Mouse (Mus musculus) neural tube, embryonic 12.5 days (tissue): ENCODE measurements around the gene Nudt13. TPM values are rescaled to one million over a fixed set of nuclear protein-coding genes. Genes with fewer than 3 reads are reported as not detected.

Experiments used
- ATAC-seq: fragments of 200-750 bp; cut with Nextera tagmentation; 2 replicates; pipeline ENCODE4 v1.8.0; 2017; ENCODE audit warnings: low read depth, mild to moderate bottlenecking, moderate TSS enrichment, moderate library complexity; ENCODE audit not compliant: low FRiP score
- H3K27ac ChIP-seq: fragments of 300-500 bp; sonication (generic); 2 replicates; pipeline ENCODE4 v1.5.1; 2016
- H3K27me3 ChIP-seq: fragments of 300-500 bp; sonication (generic); replicated peaks from 2 replicates; pipeline ENCODE4 v1.6.1; 2016; ENCODE audit warnings: mild to moderate bottlenecking
- H3K36me3 ChIP-seq: fragments of 300-500 bp; sonication (generic); 2 replicates; pipeline ENCODE4 v1.6.1; 2016; ENCODE audit warnings: mild to moderate bottlenecking
- H3K4me1 ChIP-seq: fragments of 300-500 bp; sonication (generic); 2 replicates; pipeline ENCODE4 v1.6.1; 2016
- H3K4me2 ChIP-seq: fragments of 300-500 bp; sonication (generic); replicated peaks from 2 replicates; pipeline ENCODE4 v1.6.1; 2016; ENCODE audit warnings: mild to moderate bottlenecking
- H3K4me3 ChIP-seq: fragments of 300-500 bp; sonication (generic); 2 replicates; pipeline ENCODE4 v1.5.1; 2016
- H3K9ac ChIP-seq: fragments of 300-500 bp; sonication (generic); 2 replicates; pipeline ENCODE4 v1.6.1; 2016; ENCODE audit warnings: mild to moderate bottlenecking
- H3K9me3 ChIP-seq: fragments of 300-500 bp; sonication (generic); 2 replicates; pipeline ENCODE4 v1.6.1; 2016; ENCODE audit warnings: mild to moderate bottlenecking
- WGBS: fragments of 180-500 bp; shearing (Covaris S2); methylation state at CpG from one replicate; pipeline ENCODE4 v1.1.7; 2016; 5-methylcytosine and 5-hydroxymethylcytosine counted together
- polyA plus RNA-seq: library from polyadenylated mRNA; unstranded; fragments of >200 nt; fragmentation: Nextera tagmentation; extraction: Ambion mirVana; gene quantifications from 2 replicates; pipeline ENCODE4 v1.2.1, GENCODE M21; 2016

The Nudt13 gene
- polyA plus RNA-seq, 1 experiment from 2014 or later: 10.1 TPM

DNA sequence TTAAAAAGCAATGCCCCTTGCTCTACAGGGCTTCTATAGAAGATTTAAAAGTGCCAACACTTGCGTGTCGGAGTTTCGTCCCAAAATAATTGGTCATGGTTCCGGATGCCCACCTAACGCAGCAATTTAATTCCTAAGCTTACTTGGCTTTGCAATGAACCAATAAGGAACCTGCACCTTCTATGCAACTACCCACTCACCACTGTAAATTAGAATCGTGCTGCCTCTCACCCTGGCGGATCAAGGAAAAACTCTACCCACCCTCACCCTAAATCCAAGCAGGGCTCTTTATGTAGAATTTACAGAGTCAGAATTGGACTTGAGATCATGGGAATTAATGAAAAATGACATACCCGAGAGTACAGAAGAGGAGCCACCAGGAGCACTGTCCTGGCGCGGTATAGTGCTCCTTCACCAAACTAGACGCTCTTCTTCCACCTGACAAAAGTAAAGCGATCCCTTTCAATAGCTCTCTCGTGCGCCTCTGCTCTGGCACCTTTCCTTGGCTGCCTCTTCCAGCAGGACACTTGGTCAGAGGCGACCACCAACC is 53.0 kb downstream of the Nudt13 start:
- WGBS: 4% methylated on average over 15 of the region's 15 CpGs
- H3K4me2 ChIP-seq: peak overlapping the region; percentile 78
- H3K9me3 ChIP-seq: no peaks in the 10 kb centered on the region
- H3K9ac ChIP-seq: peak overlapping the region; percentile 86
- H3K36me3 ChIP-seq: peaks cover 21% of the 10 kb centered on the region
- H3K27me3 ChIP-seq: no peaks in the 10 kb centered on the region
- H3K27ac ChIP-seq: 0 out of 2 replicates have a peak overlapping the region, but pooled peaks have one; percentile 27
- H3K4me1 ChIP-seq: peaks cover 12% of the 10 kb centered on the region
- peak; percentile 38; the same call in 1 of the 2 replicates for ATAC-seq
- H3K4me3 ChIP-seq: peak overlapping the region; percentile 66

DNA sequence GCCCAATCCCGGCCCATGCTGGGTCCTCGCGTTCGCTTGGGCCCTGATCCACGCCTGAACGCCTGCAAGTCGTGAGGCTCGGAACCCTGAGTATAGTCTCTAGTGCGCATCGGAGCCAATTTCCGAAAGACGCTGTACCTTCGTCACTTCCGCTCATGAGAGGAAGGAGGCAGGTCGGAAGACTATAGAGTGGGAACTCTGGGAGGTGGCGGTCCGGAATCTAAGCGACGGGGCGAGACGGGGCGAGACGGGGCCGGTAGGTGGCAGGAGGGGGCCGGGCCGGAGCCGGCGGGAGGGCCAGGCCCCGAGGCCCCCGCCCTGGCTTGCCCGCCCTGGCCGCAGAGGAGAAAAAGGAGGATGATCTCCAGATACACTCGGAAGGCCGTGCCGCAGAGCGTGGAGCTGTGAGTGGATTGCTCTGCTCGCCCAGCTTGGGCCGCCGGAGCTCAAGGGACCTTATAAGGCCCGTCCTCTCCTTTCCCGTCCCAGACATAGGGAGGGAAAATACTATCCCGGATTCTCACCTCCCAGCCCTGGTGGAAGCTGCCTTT is 53.6 kb downstream of the Nudt13 start, which contains the start of the genes Ecd and Fam149b:
Gene Ecd, minus strand, starts transcription at position 131 of the 551 bp plus-strand sequence.
Gene Fam149b, plus strand, starts transcription at position 172 of the 551 bp plus-strand sequence.
- Histone ChIP-seq H3K36me3 (peaks cover 24% of the 10 kb centered on the region), H3K4me2 (peak within 1 kb of the TSS; percentile 78), H3K9ac (peak within 1 kb of the TSS; percentile 86), H3K4me1 (peaks cover 12% of the 10 kb centered on the region), H3K4me3 (peak within 1 kb of the TSS; percentile 66), H3K27ac (peak within 1 kb of the TSS; percentile 65), H3K27me3 (no peaks in the 10 kb centered on the region), H3K9me3 (no peaks in the 10 kb centered on the region)
- WGBS: under 1% methylated on average over 42 of the region's 42 CpGs
- ATAC-seq: peak; percentile 98

DNA sequence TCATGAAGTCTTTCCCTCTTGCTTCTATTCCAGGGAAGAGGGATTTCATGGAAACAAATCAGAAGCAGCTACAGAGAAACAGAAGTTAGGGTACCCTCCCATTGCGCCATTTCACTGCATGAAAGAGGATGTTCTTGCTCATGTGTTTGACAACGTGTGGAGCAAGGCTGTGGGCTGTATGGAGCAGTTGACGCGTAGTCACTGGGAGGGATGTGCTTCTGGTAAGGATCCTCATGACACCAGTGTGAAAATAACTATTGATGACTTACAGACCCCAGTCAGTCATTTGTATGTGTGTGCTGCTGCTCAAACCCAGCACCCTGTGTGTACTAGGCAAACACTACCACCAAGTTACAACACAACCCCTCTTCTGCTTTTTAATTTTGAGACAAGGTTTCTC is 68.7 kb downstream of the Nudt13 start:
- H3K9ac ChIP-seq: no peak overlapping the region
- H3K27ac ChIP-seq: no peak overlapping the region
- H3K36me3 ChIP-seq: peaks cover 75% of the 10 kb centered on the region
- H3K9me3 ChIP-seq: no peaks in the 10 kb centered on the region
- ATAC-seq: no peak
- WGBS: 94% methylated on average over 4 of the region's 4 CpGs
- H3K27me3 ChIP-seq: no peaks in the 10 kb centered on the region
- no peaks in the 10 kb centered on the region for H3K4me1 ChIP-seq
- H3K4me2 ChIP-seq: no peak overlapping the region
- H3K4me3 ChIP-seq: no peak overlapping the region

Other genes starting within 250 kb of the Nudt13 start
- 10.7 and 11.7 TPM in 2 replicates for gene Saysd1, start 156.2 kb upstream of the Nudt13 start, polyA plus RNA-seq
- gene Kcnk5, start 112.9 kb upstream of the Nudt13 start, polyA plus RNA-seq: 7.8 and 8.4 TPM in 2 replicates
- gene Kcnk16, start 25.5 kb upstream of the Nudt13 start, polyA plus RNA-seq: not detected in 2 replicates
- 61.0 and 61.9 TPM in 2 replicates for gene Ecd, start 53.4 kb downstream of the Nudt13 start, polyA plus RNA-seq
- 51.6 and 52.1 TPM in 2 replicates for gene Fam149b, start 53.5 kb downstream of the Nudt13 start, polyA plus RNA-seq
- 170 and 171 TPM in 2 replicates for gene Dnajc9, start 94.2 kb downstream of the Nudt13 start, polyA plus RNA-seq
- 64.4 and 68.0 TPM in 2 replicates for gene Mrps16, start 98.9 kb downstream of the Nudt13 start, polyA plus RNA-seq
- gene Cfap70, start 157.5 kb downstream of the Nudt13 start, polyA plus RNA-seq: 0.23 and 0.41 TPM in 2 replicates
- gene Anxa7, start 185.4 kb downstream of the Nudt13 start, polyA plus RNA-seq: 14.4 and 14.6 TPM in 2 replicates
- gene Mss51, start 202.2 kb downstream of the Nudt13 start, polyA plus RNA-seq: 0.98 and 1.4 TPM in 2 replicates